Mouse (Mus musculus) splenic B cell, adult 2 months (primary cell): Measurements from ENCODE around the gene Ppp2r5c.

Experiments used
- DNase-seq: peaks from one replicate; pipeline ENCODE4 v3.0.0-alpha.2; 2011; ENCODE audit warnings: low read depth, low spot score
- H3K27me3 ChIP-seq: 2 replicates; pipeline ENCODE4 v1.6.1; 2012; ENCODE audit warnings: mild to moderate bottlenecking, low read length, moderate library complexity, mixed read lengths; ENCODE audit not compliant: control insufficient read depth, poor library complexity, insufficient read depth, severe bottlenecking
- H3K36me3 ChIP-seq: 2 replicates; pipeline ENCODE4 v1.6.1; 2012; ENCODE audit warnings: mild to moderate bottlenecking, low read length, moderate library complexity, mixed read lengths; ENCODE audit not compliant: control insufficient read depth, poor library complexity, insufficient read depth, severe bottlenecking

Ppp2r5c gene

GRCm38 (mm10) chr12:110446290-110447170 lies at the start of gene Ppp2r5c:
Ppp2r5c (plus strand) TSS chr12:110447120.
- DNase-seq, result peak; percentile 97
- no peaks in the 10 kb centered on the region for H3K36me3 ChIP-seq
- no peaks in the 10 kb centered on the region for H3K27me3 ChIP-seq

GRCm38 (mm10) chr12:110398351-110398750 lies 48.6 kb upstream of the Ppp2r5c start:
- peak; percentile 75 for DNase-seq
- no peaks in the 10 kb centered on the region for H3K36me3 ChIP-seq
- no peaks in the 10 kb centered on the region for H3K27me3 ChIP-seq

- Histone ChIP-seq H3K27me3 (no peaks in the 10 kb centered on the region), H3K36me3 (no peaks in the 10 kb centered on the region)
- no peak for DNase-seq
Measured at GRCm38 (mm10) chr12:110399161-110399560, 47.8 kb upstream of the Ppp2r5c start.

- Histone ChIP-seq H3K36me3 (no peaks in the 10 kb centered on the region), H3K27me3 (no peaks in the 10 kb centered on the region)
- no peak for DNase-seq
Measured at GRCm38 (mm10) chr12:110400936-110401335, 46.0 kb upstream of the Ppp2r5c start.

GRCm38 (mm10) chr12:110401871-110402270 lies 45.0 kb upstream of the Ppp2r5c start:
- no peak for DNase-seq
- Histone ChIP-seq H3K36me3 (no peaks in the 10 kb centered on the region), H3K27me3 (no peaks in the 10 kb centered on the region)

GRCm38 (mm10) chr12:110416244-110416643 lies 30.7 kb upstream of the Ppp2r5c start:
- Histone ChIP-seq H3K27me3 (no peaks in the 10 kb centered on the region), H3K36me3 (no peaks in the 10 kb centered on the region)
- DNase-seq, result peak; percentile 59

GRCm38 (mm10) chr12:110417023-110417986 lies 29.6 kb upstream of the Ppp2r5c start:
- peak; percentile 19 for DNase-seq
- no peaks in the 10 kb centered on the region for H3K27me3 ChIP-seq
- H3K36me3 ChIP-seq, result no peaks in the 10 kb centered on the region

- DNase-seq, result peak; percentile 14
- Histone ChIP-seq H3K27me3 (no peaks in the 10 kb centered on the region), H3K36me3 (no peaks in the 10 kb centered on the region)
Measured at GRCm38 (mm10) chr12:110417987-110418734, 28.8 kb upstream of the Ppp2r5c start.

GRCm38 (mm10) chr12:110418735-110419350 lies 28.1 kb upstream of the Ppp2r5c start:
- Histone ChIP-seq H3K27me3 (no peaks in the 10 kb centered on the region), H3K36me3 (no peaks in the 10 kb centered on the region)
- DNase-seq, result peak; percentile 76

- no peak for DNase-seq
- no peaks in the 10 kb centered on the region for H3K36me3 ChIP-seq
- no peaks in the 10 kb centered on the region for H3K27me3 ChIP-seq
Measured at GRCm38 (mm10) chr12:110419879-110420278, 27.0 kb upstream of the Ppp2r5c start.

GRCm38 (mm10) chr12:110421361-110421760 lies 25.6 kb upstream of the Ppp2r5c start:
- no peaks in the 10 kb centered on the region for H3K36me3 ChIP-seq
- DNase-seq, result no peak
- no peaks in the 10 kb centered on the region for H3K27me3 ChIP-seq

- Histone ChIP-seq H3K36me3 (no peaks in the 10 kb centered on the region), H3K27me3 (no peaks in the 10 kb centered on the region)
- no peak for DNase-seq
Measured at GRCm38 (mm10) chr12:110424008-110424704, 22.8 kb upstream of the Ppp2r5c start.

GRCm38 (mm10) chr12:110426417-110427010 lies 20.4 kb upstream of the Ppp2r5c start:
- Histone ChIP-seq H3K27me3 (no peaks in the 10 kb centered on the region), H3K36me3 (no peaks in the 10 kb centered on the region)
- no peak for DNase-seq
